Mouse (Mus musculus): ENCODE data around the gene Ppm1h. TPM values are rescaled to one million over a fixed set of nuclear protein-coding genes. Genes with fewer than 3 reads are reported as not detected.

Ppm1h gene
- polyA plus RNA-seq, 1 experiment from 2014 or later, result 33.5 TPM

DNA sequence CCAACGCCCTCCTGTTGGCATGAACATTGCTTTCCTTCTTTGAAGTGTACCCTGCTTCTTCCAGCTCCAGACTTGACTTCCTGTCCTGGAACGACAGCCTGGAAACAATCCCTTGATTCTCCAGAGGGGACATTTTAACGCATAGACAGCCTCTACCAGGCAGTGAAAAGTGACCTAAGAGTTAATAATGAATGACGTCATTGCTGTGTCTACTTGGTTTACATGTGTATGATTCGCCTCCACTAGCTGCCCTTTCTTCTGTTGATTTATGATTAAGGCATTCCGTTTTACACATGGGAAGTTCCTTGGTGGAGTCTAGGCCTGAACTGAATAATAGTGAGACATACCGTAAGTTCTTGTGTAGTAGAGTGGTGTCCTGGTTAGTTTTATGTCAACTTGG is 287.9 kb downstream of the Ppm1h start:
- ATAC-seq (replicated peaks; ENCODE audit: low FRiP score, low read depth), result peak; percentile 29; the same call in 1 of the 2 replicates
- Histone ChIP-seq H3K4me1 (replicated peaks; ENCODE audit: insufficient read depth, low read length) (no peaks in the 10 kb centered on the region; the same call in none of the 2 replicates), H3K27ac (no peak overlapping the region), H3K9ac (ENCODE audit: low read depth, low read length) (no peak overlapping the region), H3K4me3 (replicated peaks; ENCODE audit: low read depth, low read length) (no peak overlapping the region), H3K9me3 (replicated peaks; ENCODE audit: low read length) (no peaks in the 10 kb centered on the region), H3K4me2 (ENCODE audit: low read length) (no peak overlapping the region), H3K36me3 (ENCODE audit: insufficient read depth, low read length) (no peaks in the 10 kb centered on the region), H3K27me3 (ENCODE audit: insufficient read depth, low read length) (no peaks in the 10 kb centered on the region)
- no peak for DNase-seq (ENCODE audit: low spot score)
- WGBS, result 38% methylated on average over 7 of the region's 7 CpGs
- TF ChIP-seq CTCF (IDR thresholded peaks at IDR 0.05; ENCODE audit: low read depth), result no peak

DNA sequence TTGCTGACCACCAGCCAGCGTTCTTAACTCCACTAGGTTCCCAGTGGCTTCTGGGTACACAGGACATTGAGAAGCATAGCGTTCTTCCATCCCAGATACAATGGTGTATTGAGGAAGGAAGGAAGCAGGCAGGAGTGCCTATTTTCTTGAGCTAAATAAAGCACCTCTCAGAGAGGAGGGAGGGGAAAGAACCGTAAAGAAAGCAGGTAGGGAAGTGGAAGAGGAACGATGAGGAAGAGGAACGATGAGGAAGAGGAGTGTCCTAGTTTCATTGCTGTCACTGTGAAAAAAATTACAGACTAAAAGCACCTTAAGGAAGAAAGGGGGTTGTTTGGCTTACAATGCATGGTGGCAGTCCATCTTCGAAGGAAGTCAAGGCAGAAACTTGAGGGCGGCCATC is 291.6 kb downstream of the Ppm1h start:
- no peak overlapping the region for H3K9ac ChIP-seq (ENCODE audit: low read depth, low read length)
- no peak overlapping the region for H3K27ac ChIP-seq
- no peaks in the 10 kb centered on the region; the same call in 1 of the 2 replicates for H3K4me1 ChIP-seq (replicated peaks; ENCODE audit: insufficient read depth, low read length)
- H3K9me3 ChIP-seq (replicated peaks; ENCODE audit: low read length), result no peaks in the 10 kb centered on the region
- no peaks in the 10 kb centered on the region for H3K36me3 ChIP-seq (ENCODE audit: insufficient read depth, low read length)
- H3K4me2 ChIP-seq (ENCODE audit: low read length), result no peak overlapping the region
- ATAC-seq (replicated peaks; ENCODE audit: low FRiP score, low read depth) (no peak), DNase-seq (ENCODE audit: low spot score) (no peak)
- no peak for TF ChIP-seq CTCF (IDR thresholded peaks at IDR 0.05; ENCODE audit: low read depth)
- H3K27me3 ChIP-seq (ENCODE audit: insufficient read depth, low read length), result no peaks in the 10 kb centered on the region
- no peak overlapping the region for H3K4me3 ChIP-seq (replicated peaks; ENCODE audit: low read depth, low read length)
- 88% methylated on average over 7 of the region's 7 CpGs for WGBS

DNA sequence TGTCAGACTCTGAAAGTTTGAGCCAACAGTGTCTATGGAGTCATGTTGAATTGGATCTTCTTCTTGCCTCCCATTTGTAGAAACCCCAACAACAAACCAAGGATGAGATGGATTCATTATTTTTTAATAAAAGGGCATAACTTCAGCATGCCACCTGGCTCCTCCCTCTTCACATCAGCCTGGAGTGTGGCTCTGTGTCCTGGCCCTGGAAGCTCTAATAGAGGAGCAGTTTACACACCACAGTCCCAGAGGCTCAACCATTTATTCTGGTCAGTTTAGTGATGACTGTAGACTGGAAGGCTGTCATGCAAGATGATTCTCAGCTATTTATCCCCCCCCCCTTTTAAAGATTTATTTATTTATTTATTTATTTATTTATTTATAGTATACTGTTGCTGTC is 294.7 kb downstream of the Ppm1h start:
- H3K4me3 ChIP-seq (replicated peaks; ENCODE audit: low read depth, low read length), result no peak overlapping the region
- DNase-seq (ENCODE audit: low spot score) (no peak), ATAC-seq (replicated peaks; ENCODE audit: low FRiP score, low read depth) (no peak)
- H3K9me3 ChIP-seq (replicated peaks; ENCODE audit: low read length), result no peaks in the 10 kb centered on the region
- no peaks in the 10 kb centered on the region for H3K4me1 ChIP-seq (replicated peaks; ENCODE audit: insufficient read depth, low read length)
- no peak overlapping the region for H3K27ac ChIP-seq
- H3K36me3 ChIP-seq (ENCODE audit: insufficient read depth, low read length), result no peaks in the 10 kb centered on the region
- TF ChIP-seq CTCF (IDR thresholded peaks at IDR 0.05; ENCODE audit: low read depth), result no peak
- no peak overlapping the region for H3K4me2 ChIP-seq (ENCODE audit: low read length)
- no peak overlapping the region for H3K9ac ChIP-seq (ENCODE audit: low read depth, low read length)
- no peaks in the 10 kb centered on the region for H3K27me3 ChIP-seq (ENCODE audit: insufficient read depth, low read length)

GRCm38 (mm10) chr10:122976038-122976437 is 297.5 kb downstream of the Ppm1h start:
- WGBS, result 58% methylated on average over 9 of the region's 9 CpGs
- Histone ChIP-seq H3K4me1 (replicated peaks; ENCODE audit: insufficient read depth, low read length) (no peaks in the 10 kb centered on the region), H3K27me3 (ENCODE audit: insufficient read depth, low read length) (no peaks in the 10 kb centered on the region), H3K36me3 (ENCODE audit: insufficient read depth, low read length) (peaks cover 3% of the 10 kb centered on the region; the same call in 1 of the 2 replicates), H3K4me2 (ENCODE audit: low read length) (no peak overlapping the region), H3K27ac (no peak overlapping the region), H3K9ac (ENCODE audit: low read depth, low read length) (no peak overlapping the region), H3K9me3 (replicated peaks; ENCODE audit: low read length) (no peaks in the 10 kb centered on the region), H3K4me3 (replicated peaks; ENCODE audit: low read depth, low read length) (no peak overlapping the region)
- TF ChIP-seq CTCF (IDR thresholded peaks at IDR 0.05; ENCODE audit: low read depth), result no peak
- ATAC-seq (replicated peaks; ENCODE audit: low FRiP score, low read depth), result no peak
- no peak for DNase-seq (ENCODE audit: low spot score)

- Histone ChIP-seq H3K4me1 (replicated peaks; ENCODE audit: insufficient read depth, low read length) (no peaks in the 10 kb centered on the region), H3K36me3 (ENCODE audit: insufficient read depth, low read length) (peaks cover 6% of the 10 kb centered on the region; the same call in 1 of the 2 replicates), H3K27ac (no peak overlapping the region), H3K9ac (ENCODE audit: low read depth, low read length) (no peak overlapping the region), H3K4me2 (ENCODE audit: low read length) (no peak overlapping the region), H3K27me3 (ENCODE audit: insufficient read depth, low read length) (no peaks in the 10 kb centered on the region), H3K4me3 (replicated peaks; ENCODE audit: low read depth, low read length) (no peak overlapping the region), H3K9me3 (replicated peaks; ENCODE audit: low read length) (no peaks in the 10 kb centered on the region)
- no peak; the same call in 1 of the 2 replicates for ATAC-seq (replicated peaks; ENCODE audit: low FRiP score, low read depth)
- no peak for DNase-seq (ENCODE audit: low spot score)
- TF ChIP-seq CTCF (IDR thresholded peaks at IDR 0.05; ENCODE audit: low read depth), result no peak
These were observed 300.8 kb downstream of the Ppm1h start for GRCm38 (mm10) chr10:122979356-122979755.

GRCm38 (mm10) chr10:122980123-122980522 is 301.6 kb downstream of the Ppm1h start:
- no peak for ATAC-seq (replicated peaks; ENCODE audit: low FRiP score, low read depth)
- peaks cover 6% of the 10 kb centered on the region; the same call in 1 of the 2 replicates for H3K36me3 ChIP-seq (ENCODE audit: insufficient read depth, low read length)
- no peak overlapping the region for H3K4me3 ChIP-seq (replicated peaks; ENCODE audit: low read depth, low read length)
- H3K9me3 ChIP-seq (replicated peaks; ENCODE audit: low read length), result no peaks in the 10 kb centered on the region
- WGBS, result 93% methylated on average over 12 of the region's 12 CpGs
- H3K4me2 ChIP-seq (ENCODE audit: low read length), result no peak overlapping the region
- TF ChIP-seq CTCF (IDR thresholded peaks at IDR 0.05; ENCODE audit: low read depth), result no peak
- H3K27ac ChIP-seq, result no peak overlapping the region
- no peaks in the 10 kb centered on the region for H3K4me1 ChIP-seq (replicated peaks; ENCODE audit: insufficient read depth, low read length)
- DNase-seq (ENCODE audit: low spot score), result no peak
- no peaks in the 10 kb centered on the region for H3K27me3 ChIP-seq (ENCODE audit: insufficient read depth, low read length)
- H3K9ac ChIP-seq (ENCODE audit: low read depth, low read length), result no peak overlapping the region
